Mouse (Mus musculus) thymus, postnatal 25 days (tissue): ENCODE data around the gene Plvap.

ENCODE experiments used
- DNase-seq: peaks from one replicate; pipeline ENCODE4 v3.0.0; 2022

Gene Plvap

GRCm38 (mm10) chr8:71485142-71486135 is 26.1 kb downstream of the Plvap start, which contains the start of gene Ano8:
Gene Ano8 (minus strand): TSS chr8:71485963.
- peak; percentile 83 for DNase-seq

- DNase-seq = no peak
These were observed 26.8 kb downstream of the Plvap start for GRCm38 (mm10) chr8:71484736-71485135.

- peak; percentile 63 for DNase-seq
These were observed 27.6 kb downstream of the Plvap start for GRCm38 (mm10) chr8:71483932-71484331.

- DNase-seq = no peak
These were observed 32.6 kb downstream of the Plvap start for GRCm38 (mm10) chr8:71478943-71479342.

- DNase-seq = peak; percentile 40
These were observed 34.2 kb downstream of the Plvap start for GRCm38 (mm10) chr8:71477196-71477845.

- peak; percentile 86 for DNase-seq
These were observed 35.2 kb downstream of the Plvap start for GRCm38 (mm10) chr8:71476099-71476940.

GRCm38 (mm10) chr8:71475702-71476075 is 35.9 kb downstream of the Plvap start:
- no peak for DNase-seq

- no peak for DNase-seq
These were observed 36.5 kb downstream of the Plvap start for GRCm38 (mm10) chr8:71474785-71475701.

GRCm38 (mm10) chr8:71474344-71474743 is 37.2 kb downstream of the Plvap start:
- DNase-seq = no peak

- no peak for DNase-seq
These were observed 38.8 kb downstream of the Plvap start for GRCm38 (mm10) chr8:71472601-71473386.

- no peak for DNase-seq
These were observed 39.7 kb downstream of the Plvap start for GRCm38 (mm10) chr8:71471861-71472260.

GRCm38 (mm10) chr8:71470913-71471255 is 40.7 kb downstream of the Plvap start:
- DNase-seq = no peak

GRCm38 (mm10) chr8:71470146-71470912 is 41.2 kb downstream of the Plvap start:
- no peak for DNase-seq

GRCm38 (mm10) chr8:71469411-71469810 is 42.1 kb downstream of the Plvap start:
- peak; percentile 63 for DNase-seq

- peak; percentile 96 for DNase-seq
These were observed 42.6 kb downstream of the Plvap start, which contains the start of gene Dda1 for GRCm38 (mm10) chr8:71468916-71469315. Gene Dda1 (plus strand): TSS chr8:71469199.

- DNase-seq = no peak
These were observed 43.6 kb downstream of the Plvap start for GRCm38 (mm10) chr8:71468001-71468400.

- DNase-seq = no peak
These were observed 44.4 kb downstream of the Plvap start for GRCm38 (mm10) chr8:71467201-71467600.

- no peak for DNase-seq
These were observed 45.4 kb downstream of the Plvap start for GRCm38 (mm10) chr8:71466198-71466597.

- no peak for DNase-seq
These were observed 45.8 kb downstream of the Plvap start for GRCm38 (mm10) chr8:71465733-71466132.
